Mouse (Mus musculus) liver, embryonic 14.5 days (tissue): ENCODE results near the gene Ms4a4d.
"Not testable (repeated sequence)": the region's sequence is repeated elsewhere in the genome, so short reads cannot be mapped to it uniquely, and the experiment has no call there.

ENCODE experiments used
- CTCF ChIP-seq: IDR thresholded peaks from 2 replicates; pipeline ENCODE4 v1.5.1; 2016; ENCODE audit warnings: antibody characterized with exemption, low read depth, control low read depth
- EP300 ChIP-seq: IDR thresholded peaks from 2 replicates; pipeline ENCODE4 v1.6.1; 2016; ENCODE audit warnings: antibody characterized with exemption, low read depth

DNA sequence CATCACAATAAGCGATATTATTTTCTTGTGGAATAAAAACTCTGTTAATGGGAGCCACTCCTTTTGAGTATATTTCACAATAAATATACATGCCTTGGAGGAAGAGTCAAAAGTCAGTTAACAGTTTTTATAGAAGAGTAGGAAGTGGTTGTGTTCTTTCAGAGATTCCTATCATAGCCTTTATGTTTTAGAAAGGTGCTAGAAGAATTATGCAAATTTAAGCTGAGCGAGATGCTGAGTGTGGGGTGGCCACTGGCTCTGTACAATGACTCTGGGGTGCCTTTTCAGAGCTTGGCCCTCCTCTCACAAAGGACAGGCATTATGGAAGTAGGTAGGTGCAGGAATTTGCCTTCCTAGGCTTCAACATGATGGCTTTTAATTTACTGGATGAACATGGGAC is 7.8 kb downstream of the Ms4a4d start:
- TF ChIP-seq CTCF, EP300: not testable (repeated sequence)
